Mouse (Mus musculus): Measurements from ENCODE around the gene U2af1.

DNA sequence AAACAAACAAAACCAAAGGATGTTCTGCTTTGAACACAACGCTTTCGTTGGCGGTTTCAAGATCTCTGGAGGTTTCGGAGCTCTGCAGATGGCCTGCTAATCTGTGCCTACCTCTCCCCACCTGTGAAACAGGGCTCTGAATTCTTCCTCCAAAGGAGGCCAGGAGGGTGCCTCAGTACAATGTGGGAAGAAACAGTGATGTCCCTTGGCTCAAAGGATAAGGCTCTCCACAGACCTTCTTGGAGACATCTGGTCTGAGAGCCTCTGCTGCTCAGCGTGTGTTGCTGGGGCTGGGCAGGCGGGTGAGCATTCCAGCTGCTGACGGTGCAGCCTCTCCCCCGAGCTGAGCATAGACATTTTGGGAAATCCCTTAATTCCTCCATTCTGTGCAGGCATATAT lies 18.8 kb upstream of the U2af1 start, which contains the start of gene Cryaa:
- TF ChIP-seq REST (IDR thresholded peaks at IDR 0.05; ENCODE audit: insufficient read depth, insufficient read length) (no peak), POLR2A (IDR thresholded peaks at IDR 0.05; ENCODE audit: insufficient read length, low read depth) (no peak), MYOD1 (IDR thresholded peaks at IDR 0.05; ENCODE audit: control insufficient read depth in 1 of 3, insufficient read length in 2 of 3, low read depth in 2 of 3) (no peak), MYOG (IDR thresholded peaks at IDR 0.05; ENCODE audit: control insufficient read depth in 1 of 3, insufficient read depth in 1 of 3, insufficient read length in 2 of 3, low read depth in 2 of 3) (no peak), POLR2AphosphoS2 (IDR thresholded peaks at IDR 0.05; ENCODE audit: insufficient read length, low read depth) (no peak), SRF (IDR thresholded peaks at IDR 0.05; ENCODE audit: control insufficient read depth, insufficient read length, low read depth) (no peak), MAX (IDR thresholded peaks at IDR 0.05; ENCODE audit: low read depth) (no peak), CEBPB (IDR thresholded peaks at IDR 0.05; ENCODE audit: insufficient read depth, poor library complexity, severe bottlenecking) (no peak)
